ENCODE assay signal across 8 mouse cellular contexts in genomic region chr4:45341226-45341625, GRCm38 (mm10). TPM values are rescaled to one million over a fixed set of nuclear protein-coding genes. Genes with fewer than 3 reads are reported as not detected.
A peak's percentile ranks its signal among the peaks of the same experiment; 100 is the strongest.
DNase-seq lines count a peak whose midpoint lies in the region; ATAC-seq and TF ChIP-seq lines count a peak whose summit lies in the region.

No protein-coding gene starts in this region.

- TF ChIP-seq POLR2A in cortical plate, adult 2 months (IDR thresholded peaks at IDR 0.05; ENCODE audit: extremely low read depth, insufficient read depth, low read length), result no peak

- TF ChIP-seq CTCF in cortical plate, adult 2 months (IDR thresholded peaks at IDR 0.05; ENCODE audit: extremely low read depth, insufficient read depth, low read length), result no peak
- TF ChIP-seq CTCF in heart, postnatal 0 days (IDR thresholded peaks at IDR 0.05; ENCODE audit: low read depth), result no peak

- no peak overlapping the region for H3K27ac ChIP-seq in cortical plate, adult 2 months (ENCODE audit: insufficient read depth, low read length)
- H3K27ac ChIP-seq in heart, postnatal 0 days (ENCODE audit: low read depth), result peak overlapping the region; percentile 95

- peak overlapping the region; percentile 90 for H3K4me2 ChIP-seq in heart, postnatal 0 days (ENCODE audit: low read depth, low read length)

- no peaks in the 10 kb centered on the region for H3K27me3 ChIP-seq in heart, postnatal 0 days (ENCODE audit: control insufficient read depth, insufficient read depth, low read length)

- peak overlapping the region; percentile 54; the same call in 1 of the 2 replicates for H3K4me3 ChIP-seq in cortical plate, adult 2 months (ENCODE audit: insufficient read depth, low read length)
- peak overlapping the region; percentile 74; the same call in 1 of the 2 replicates for H3K4me3 ChIP-seq in heart, postnatal 0 days (ENCODE audit: low read depth, low read length)

- intact Hi-C loops in left cerebral cortex, postnatal 4 days (cut with DNase I), result no loop called here

- TF ChIP-seq EP300 in heart, postnatal 0 days (IDR thresholded peaks at IDR 0.05; ENCODE audit: low read depth), result no peak

- peaks cover 5% of the 10 kb centered on the region; the same call in 1 of the 2 replicates for H3K4me1 ChIP-seq in cortical plate, adult 2 months (ENCODE audit: control insufficient read depth, insufficient read depth, low read length)
- peaks cover 11% of the 10 kb centered on the region; the same call in 1 of the 2 replicates for H3K4me1 ChIP-seq in heart, postnatal 0 days (ENCODE audit: control insufficient read depth, insufficient read depth)

- peak; percentile 11 for DNase-seq in kidney, adult 9 months
- no peak for DNase-seq in kidney, adult 18-20 months
- no peak for DNase-seq in heart, postnatal 0 days (ENCODE audit: low spot score)
- DNase-seq in spleen, postnatal 4 days (ENCODE audit: low spot score in 2 of 2), result no peak
- DNase-seq in spleen, postnatal 14 days (ENCODE audit: low spot score in 2 of 2), result no peak
- DNase-seq in left cerebral cortex, postnatal 4 days, result no peak

- H3K36me3 ChIP-seq in heart, postnatal 0 days (replicated peaks; ENCODE audit: control insufficient read depth, insufficient read depth, low read length), result peaks cover 4% of the 10 kb centered on the region

- WGBS in heart, postnatal 0 days, result 51% methylated on average over 9 of the region's 9 CpGs

- no peaks in the 10 kb centered on the region for H3K9me3 ChIP-seq in heart, postnatal 0 days (replicated peaks; ENCODE audit: control insufficient read depth, low read length)

- ATAC-seq in heart, postnatal 0 days (ENCODE audit: insufficient read depth, low read depth), result no peak
- peak; percentile 35; the same call in 1 of the 2 replicates for ATAC-seq in megakaryocyte-erythroid progenitor cell, adult 5-6 weeks (replicated peaks; ENCODE audit: low FRiP score, low TSS enrichment, poor library complexity, severe bottlenecking)

- no peak overlapping the region for H3K9ac ChIP-seq in heart, postnatal 0 days (replicated peaks; ENCODE audit: low read depth, low read length)

RNA-seq across cellular contexts. Expression of gene Dcaf10, which starts 0.7 kb away (rescaled TPM):
- polyA plus RNA-seq in cortical plate, adult 2 months (2012; rRNA removed), result 8.2 and 9.0 TPM in 2 replicates
- 24.7 and 25.9 TPM in 2 replicates for total RNA-seq in heart, postnatal 0 days (2014; rRNA removed; ENCODE audit: low replicate concordance)
- polyA plus RNA-seq in heart, postnatal 0 days (2015; fragmentation: Nextera tagmentation; extraction: Ambion mirVana), result 6.2 and 6.4 TPM in 2 replicates
- 13.6 and 19.7 TPM in 2 replicates for total RNA-seq in megakaryocyte-erythroid progenitor cell, adult 5-6 weeks (2014; fragmentation: Nextera tagmentation)
- total RNA-seq in megakaryocyte-erythroid progenitor cell, adult 5-6 weeks (2017), result 10.9 and 11.9 TPM in 2 replicates
- 10 to 100 TPM; 22.4 to 22.8 TPM for total RNA-seq in left cerebral cortex, postnatal 4 days (2021)

RNA-seq across cellular contexts. Expression of gene Exosc3, which starts 1.3 kb away (rescaled TPM):
- polyA plus RNA-seq in cortical plate, adult 2 months (2012; rRNA removed), result 18.0 and 18.8 TPM in 2 replicates
- total RNA-seq in heart, postnatal 0 days (2014; rRNA removed; ENCODE audit: low replicate concordance), result 20.6 and 29.2 TPM in 2 replicates
- polyA plus RNA-seq in heart, postnatal 0 days (2015; fragmentation: Nextera tagmentation; extraction: Ambion mirVana), result 24.2 and 25.8 TPM in 2 replicates
- total RNA-seq in megakaryocyte-erythroid progenitor cell, adult 5-6 weeks (2014; fragmentation: Nextera tagmentation), result 65.2 and 87.8 TPM in 2 replicates
- 230 and 240 TPM in 2 replicates for total RNA-seq in megakaryocyte-erythroid progenitor cell, adult 5-6 weeks (2017)
- total RNA-seq in left cerebral cortex, postnatal 4 days (2021), result 10 to 100 TPM; 13.4 to 13.7 TPM

RNA-seq across cellular contexts. Expression of gene Trmt10b, which starts 44.3 kb away (rescaled TPM):
- 13.5 and 16.6 TPM in 2 replicates for polyA plus RNA-seq in cortical plate, adult 2 months (2012; rRNA removed)
- total RNA-seq in heart, postnatal 0 days (2014; rRNA removed; ENCODE audit: low replicate concordance), result 0.65 and 2.1 TPM in 2 replicates
- polyA plus RNA-seq in heart, postnatal 0 days (2015; fragmentation: Nextera tagmentation; extraction: Ambion mirVana), result 6.3 and 9.2 TPM in 2 replicates
- 10.8 and 17.8 TPM in 2 replicates for total RNA-seq in megakaryocyte-erythroid progenitor cell, adult 5-6 weeks (2014; fragmentation: Nextera tagmentation)
- 13.3 and 38.4 TPM in 2 replicates for total RNA-seq in megakaryocyte-erythroid progenitor cell, adult 5-6 weeks (2017)
- 10 to 100 TPM; 16.8 to 23.2 TPM for total RNA-seq in left cerebral cortex, postnatal 4 days (2021)
